Mouse (Mus musculus): Measurements from ENCODE around the gene Rhoc.
"Not testable (repeated sequence)": the region's sequence is repeated elsewhere in the genome, so short reads cannot be mapped to it uniquely, and the experiment has no call there.

Rhoc gene

GRCm38 (mm10) chr3:104783971-104784500 lies 4.1 kb upstream of the Rhoc start:
- in situ Hi-C loops (cut with MseI, MboI): no loop called here

DNA sequence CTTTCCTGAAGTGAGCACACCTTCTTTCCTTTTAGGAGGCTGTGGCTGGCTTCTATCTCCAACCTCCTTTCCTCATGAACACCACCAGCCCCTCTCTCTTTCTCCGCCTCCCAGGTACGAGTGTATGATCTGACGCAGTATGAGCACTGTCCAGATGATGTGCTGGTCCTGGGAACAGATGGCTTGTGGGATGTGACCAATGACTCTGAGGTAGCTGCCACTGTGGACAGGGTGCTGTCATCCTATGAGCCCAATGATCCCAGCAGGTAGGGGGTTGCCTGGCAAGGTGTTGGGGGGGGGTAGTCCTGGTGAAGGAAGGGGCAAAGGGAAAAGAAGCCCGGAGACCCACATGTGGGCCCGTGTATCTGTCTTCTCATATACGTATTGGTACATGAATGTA lies 2.9 kb upstream of the Rhoc start:
- in situ Hi-C loops (cut with MseI, MboI): no loop called here

- in situ Hi-C loops (cut with MseI, MboI): no loop called here
These were observed 561 bp downstream of the Rhoc start for GRCm38 (mm10) chr3:104788561-104789311.

DNA sequence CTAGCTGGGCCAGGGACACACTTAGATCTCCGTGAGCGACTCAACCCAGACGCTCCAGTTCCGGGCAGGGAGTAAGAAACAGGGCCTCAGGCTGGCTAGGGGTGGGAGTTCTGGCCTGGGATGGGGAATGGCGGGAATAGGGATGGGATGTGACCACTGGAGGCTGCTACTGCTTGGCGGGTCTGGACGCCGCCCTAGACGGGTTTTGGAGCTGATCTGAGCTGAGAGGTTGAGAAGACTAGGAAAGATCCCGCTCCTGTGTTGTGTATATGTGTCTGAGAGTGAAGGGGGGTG lies 1.1 kb downstream of the Rhoc start:
- in situ Hi-C loops (cut with MseI, MboI): no loop called here

DNA sequence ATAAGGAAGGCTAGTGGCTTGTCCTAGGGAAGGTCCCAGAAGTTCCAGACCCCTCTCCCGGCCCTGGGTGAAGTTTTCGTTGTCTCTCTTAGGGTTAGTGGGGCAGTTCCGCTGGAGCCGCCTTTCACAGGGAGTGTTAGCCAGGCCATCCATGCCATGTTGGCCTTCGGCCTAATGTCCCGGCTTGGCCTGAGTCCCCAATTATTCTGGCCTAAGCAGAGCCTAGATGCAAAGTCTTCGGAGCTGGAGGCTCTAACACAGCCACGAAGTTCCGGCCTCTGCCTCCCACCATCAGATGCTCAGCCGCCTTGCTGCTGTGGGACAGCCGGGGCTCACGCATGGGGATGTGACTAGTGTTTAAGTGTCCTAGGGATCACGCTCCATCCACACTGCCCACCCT lies 1.6 kb downstream of the Rhoc start:
- in situ Hi-C loops (cut with MseI, MboI): no loop called here

GRCm38 (mm10) chr3:104790401-104790937 lies 2.3 kb downstream of the Rhoc start:
- in situ Hi-C loops (cut with MseI, MboI): no loop called here

DNA sequence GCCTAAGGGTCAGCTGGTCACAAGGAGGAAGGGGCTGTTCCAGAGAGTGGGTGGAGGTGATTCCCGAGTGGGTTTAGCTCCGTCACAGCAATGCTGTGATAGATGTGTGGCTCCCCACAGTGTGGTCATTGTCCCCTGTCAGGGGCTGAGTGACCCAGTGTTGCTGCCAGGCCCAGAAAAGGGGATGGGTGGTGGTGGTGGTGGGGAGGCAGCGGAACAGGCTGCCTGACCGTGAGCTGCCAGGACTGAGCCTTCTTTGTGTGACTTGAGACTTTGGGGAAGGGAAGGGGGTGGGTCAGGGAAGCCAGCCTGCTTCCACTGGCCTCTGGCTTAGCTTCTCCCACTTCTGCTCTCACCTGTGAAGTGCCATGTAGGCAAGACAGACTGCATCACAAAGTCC lies 2.8 kb downstream of the Rhoc start:
- in situ Hi-C loops (cut with MseI, MboI): no loop called here

DNA sequence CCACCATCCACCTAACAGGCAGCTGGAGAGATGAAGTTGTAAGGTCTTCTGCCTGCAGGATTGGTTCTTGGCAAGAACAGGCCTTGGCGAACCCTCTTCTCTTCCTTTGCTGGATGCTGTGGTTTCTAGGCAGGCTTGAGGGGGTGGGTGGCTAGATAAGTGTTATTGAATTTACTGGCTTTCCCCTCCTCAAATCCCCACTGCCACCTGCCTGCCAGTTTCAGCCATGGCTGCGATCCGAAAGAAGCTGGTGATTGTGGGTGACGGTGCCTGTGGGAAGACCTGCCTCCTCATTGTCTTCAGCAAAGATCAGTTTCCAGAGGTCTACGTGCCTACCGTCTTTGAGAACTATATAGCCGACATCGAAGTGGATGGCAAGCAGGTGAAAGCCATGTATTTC lies 3.5 kb downstream of the Rhoc start:
- in situ Hi-C loops (cut with MseI, MboI): no loop called here

DNA sequence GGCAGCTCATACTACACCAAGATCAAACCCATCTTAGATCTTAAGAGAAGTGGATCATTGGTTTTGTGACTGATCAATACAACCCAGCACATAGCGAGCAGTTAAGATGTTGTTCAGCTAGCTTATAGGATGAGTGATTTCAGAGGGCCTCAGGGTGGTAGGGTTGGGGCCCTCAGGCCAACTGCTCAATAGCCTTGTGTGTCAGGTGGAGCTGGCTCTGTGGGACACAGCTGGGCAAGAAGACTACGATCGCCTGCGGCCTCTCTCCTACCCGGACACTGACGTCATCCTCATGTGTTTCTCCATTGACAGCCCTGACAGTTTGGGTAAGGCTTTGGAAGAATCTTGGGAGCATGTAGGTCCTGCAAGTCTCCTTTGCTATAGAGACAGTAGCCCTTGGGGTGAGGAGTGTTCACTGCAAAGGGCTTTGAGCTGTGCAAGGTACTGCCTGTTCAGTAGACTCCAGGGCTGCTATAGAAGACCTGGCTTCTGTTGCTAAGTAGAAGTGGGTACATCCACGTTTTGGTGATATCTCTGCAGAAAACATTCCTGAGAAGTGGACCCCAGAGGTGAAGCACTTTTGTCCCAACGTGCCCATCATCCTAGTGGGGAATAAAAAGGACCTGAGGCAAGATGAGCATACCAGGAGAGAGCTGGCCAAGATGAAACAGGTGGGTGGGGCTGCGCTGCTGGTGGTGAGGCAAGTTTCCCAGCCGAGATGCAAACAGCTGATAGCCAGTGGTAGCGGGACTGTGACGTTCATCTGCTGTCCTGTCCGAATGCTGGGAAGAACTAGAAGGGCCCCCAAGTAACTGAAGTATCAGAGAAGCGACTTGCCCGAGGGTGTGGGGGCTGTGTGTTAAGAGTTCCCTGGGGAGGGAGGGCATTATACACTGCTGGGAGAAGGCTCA lies 4.4 kb downstream of the Rhoc start:
- in situ Hi-C loops (cut with MseI, MboI): no loop called here

DNA sequence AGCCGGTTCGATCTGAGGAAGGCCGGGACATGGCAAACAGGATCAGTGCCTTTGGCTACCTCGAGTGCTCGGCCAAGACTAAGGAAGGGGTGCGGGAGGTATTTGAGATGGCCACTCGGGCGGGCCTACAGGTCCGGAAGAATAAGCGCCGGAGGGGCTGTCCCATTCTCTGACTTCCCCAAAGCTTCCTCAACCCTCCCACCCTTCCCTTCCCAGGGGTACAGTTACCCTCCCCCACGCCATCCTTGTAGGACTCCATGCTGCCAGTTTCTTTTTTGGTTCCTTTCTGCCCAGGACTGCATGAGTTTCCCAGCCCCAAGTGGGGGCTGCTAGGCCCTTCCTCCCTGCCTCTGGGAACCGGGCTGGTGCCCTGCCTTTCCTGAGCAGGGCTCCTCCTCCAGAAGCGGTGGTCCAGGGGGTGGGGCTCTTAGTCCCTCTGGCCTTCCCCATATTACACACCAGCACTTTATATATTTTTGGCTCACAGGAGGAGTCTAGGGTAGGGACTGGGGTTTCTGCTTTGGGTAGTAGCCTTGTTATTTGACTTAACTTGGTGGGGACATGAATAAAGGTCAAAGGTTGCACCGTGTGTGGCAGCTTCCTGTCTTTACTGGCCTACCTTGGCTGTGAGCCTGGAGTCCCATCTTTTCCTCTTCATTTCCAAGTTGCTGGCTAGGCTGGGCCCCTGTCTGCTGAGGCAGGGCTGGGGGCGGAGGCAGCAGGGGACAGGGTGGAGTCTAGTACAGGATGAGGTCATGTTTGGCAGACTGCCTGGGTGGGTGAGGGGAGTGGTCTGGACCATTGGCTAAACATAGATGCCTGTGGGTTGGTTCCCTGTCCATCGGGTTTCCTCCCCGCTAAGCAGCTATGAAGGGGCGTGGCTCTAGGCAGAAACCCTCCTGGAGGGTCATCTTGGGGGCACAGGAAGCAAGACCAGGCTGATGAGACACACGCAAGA lies 6.0 kb downstream of the Rhoc start:
- in situ Hi-C loops (cut with MseI, MboI): no loop called here

DNA sequence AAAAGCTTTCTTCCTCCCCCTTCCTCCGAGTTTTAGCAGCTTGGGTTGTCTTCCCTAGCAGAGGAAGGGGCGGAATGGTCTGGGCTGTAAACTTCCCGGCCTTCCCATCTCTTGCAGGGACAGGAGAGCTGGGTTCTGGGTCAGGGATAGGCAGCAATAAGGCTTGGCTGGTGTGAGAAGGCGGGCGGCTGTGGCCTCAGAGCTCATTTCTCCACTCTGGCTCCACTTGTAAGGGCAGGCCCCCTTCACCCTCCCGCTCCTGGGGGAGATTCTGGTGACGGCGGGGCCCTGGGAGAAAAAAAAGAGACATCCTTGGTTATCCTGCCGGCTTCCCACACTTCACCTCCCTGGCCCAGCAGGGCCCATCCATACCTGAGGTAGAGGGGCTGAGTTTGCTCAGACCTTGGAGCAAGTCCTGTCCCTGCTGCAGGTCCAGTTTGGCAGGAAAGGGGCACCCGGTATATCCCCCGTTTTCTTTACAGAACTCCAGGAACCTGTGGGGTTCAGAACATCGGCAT lies 6.8 kb downstream of the Rhoc start:
- in situ Hi-C loops (cut with MseI, MboI): no loop called here

DNA sequence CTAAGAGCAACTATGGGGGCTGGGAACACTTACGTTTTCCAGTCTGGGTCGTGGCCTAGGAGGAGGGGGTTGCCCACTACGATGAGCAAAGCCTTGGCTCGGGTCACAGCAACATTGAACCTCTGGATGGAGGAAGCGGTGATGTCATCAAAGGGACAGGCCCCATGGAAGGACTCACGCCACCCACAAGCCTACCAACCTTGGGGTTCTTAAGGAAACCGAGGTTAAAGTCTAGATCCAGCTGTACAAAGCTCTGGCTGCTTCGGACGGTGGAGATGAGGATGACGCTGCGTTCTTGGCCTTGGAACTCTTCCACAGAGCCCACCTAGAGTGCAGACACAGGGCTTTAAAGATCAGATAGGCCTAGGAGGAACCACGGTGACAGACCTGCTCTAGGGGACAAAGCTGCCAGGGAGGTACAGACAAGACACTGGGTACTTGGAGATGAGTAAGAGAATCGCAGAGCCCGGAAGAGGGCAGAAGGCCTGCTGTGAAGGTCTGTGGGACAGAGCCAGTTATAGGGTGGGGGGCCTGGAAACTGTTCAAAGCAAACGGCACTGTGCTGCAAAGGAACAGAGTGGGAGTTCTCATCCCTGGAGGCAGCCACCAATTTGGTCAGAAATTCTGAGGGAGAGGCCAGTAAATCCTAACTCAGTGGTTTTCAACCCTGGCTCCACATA lies 7.6 kb downstream of the Rhoc start:
- in situ Hi-C loops (cut with MseI, MboI): no loop called here

GRCm38 (mm10) chr3:104796430-104797082 lies 8.4 kb downstream of the Rhoc start:
- in situ Hi-C loops (cut with MseI, MboI): no loop called here

DNA sequence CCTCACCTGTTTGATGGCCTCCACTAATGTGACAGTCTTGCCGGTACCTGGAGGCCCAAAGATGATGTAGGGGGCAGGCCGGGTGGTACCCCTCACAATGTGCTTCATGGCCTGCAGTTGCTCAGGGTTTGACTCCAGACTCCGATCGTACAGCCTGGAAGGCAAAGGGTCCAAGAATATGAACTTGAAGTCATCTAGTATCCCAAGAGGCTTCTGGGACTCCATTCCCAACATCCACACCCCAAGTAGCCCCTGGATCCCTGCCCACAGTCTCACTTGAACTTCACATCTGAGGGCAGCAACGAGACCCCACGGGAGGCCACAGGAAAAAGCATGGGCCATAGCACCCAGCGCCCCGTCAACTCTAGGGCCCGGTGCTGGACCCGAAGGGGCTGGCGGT lies 12.5 kb downstream of the Rhoc start:
- in situ Hi-C loops (cut with MseI, MboI): no loop called here

DNA sequence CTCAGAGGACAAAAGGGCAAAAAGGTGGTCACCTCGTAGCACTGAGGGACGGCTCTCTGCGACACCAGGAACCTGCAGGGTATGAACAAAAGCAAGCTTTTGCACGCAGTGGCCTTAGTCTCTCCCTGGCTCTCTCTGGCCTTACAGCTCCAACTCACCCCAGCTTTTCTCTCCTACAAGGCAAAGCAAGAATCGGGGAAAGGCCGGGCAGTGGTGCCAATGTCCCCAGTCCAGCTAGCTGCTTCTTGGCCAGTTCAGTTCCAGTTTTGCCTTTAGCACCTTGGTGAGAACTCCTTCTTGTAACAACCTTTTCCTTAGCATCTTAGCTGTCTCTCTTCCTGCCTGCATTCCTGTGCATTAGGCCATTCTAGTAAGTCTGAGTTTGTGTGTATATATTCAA lies 13.3 kb downstream of the Rhoc start:
- in situ Hi-C loops (cut with MseI, MboI): no loop called here

- in situ Hi-C loops (cut with MseI, MboI): no loop called here
These were observed 16.1 kb downstream of the Rhoc start for GRCm38 (mm10) chr3:104804312-104804711.

- in situ Hi-C loops (cut with MseI, MboI): no loop called here
These were observed 17.4 kb downstream of the Rhoc start for GRCm38 (mm10) chr3:104805539-104805938.

- in situ Hi-C loops (cut with MseI, MboI): no loop called here
These were observed 23.6 kb downstream of the Rhoc start for GRCm38 (mm10) chr3:104811752-104812151.

DNA sequence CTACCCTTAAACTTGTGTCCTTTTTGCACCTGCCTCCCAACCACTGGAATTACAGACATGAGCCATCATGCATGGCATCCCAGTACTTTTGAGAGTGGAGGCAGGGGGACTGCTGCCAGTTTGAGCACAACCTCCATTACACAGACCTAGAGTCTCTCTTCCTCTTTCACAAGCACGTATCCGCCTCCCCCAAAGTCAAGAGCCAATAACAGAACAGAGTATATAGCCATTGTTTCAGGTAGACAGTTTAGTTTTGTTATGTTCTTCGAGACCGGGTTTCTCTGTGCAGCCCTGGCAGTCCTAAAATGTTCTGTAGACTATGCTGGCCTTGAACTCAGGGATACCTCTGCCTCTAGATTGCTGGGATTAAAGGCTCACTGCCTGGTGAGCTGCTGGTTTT lies 24.1 kb downstream of the Rhoc start:
- in situ Hi-C loops (cut with MseI, MboI): no loop called here

DNA sequence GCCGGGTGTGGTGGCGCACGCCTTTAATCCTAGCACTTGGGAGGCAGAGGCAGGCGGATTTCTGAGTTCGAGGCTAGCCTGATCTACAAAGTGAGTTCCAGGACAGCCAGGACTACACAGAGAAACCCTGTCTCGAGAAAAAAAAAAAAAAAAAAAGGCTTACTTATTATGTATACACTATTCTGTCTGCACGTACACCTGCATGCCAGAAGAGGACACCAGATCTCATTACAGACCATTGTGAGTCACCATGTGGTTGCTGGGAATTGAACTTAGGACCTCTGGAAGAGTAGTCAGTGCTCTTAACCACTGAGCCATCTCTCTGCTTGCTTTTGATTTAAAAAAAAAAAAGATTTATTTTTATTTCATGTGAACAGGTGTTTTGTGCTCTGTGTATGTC lies 25.1 kb downstream of the Rhoc start:
- in situ Hi-C loops (cut with MseI, MboI): not testable (repeated sequence)
